Mouse (Mus musculus): ENCODE measurements at regions not wholly inside any gene's neighbourhood (a gene's known extent, or its start where the extent isn't known, plus 50 kb on each side); places are given as distances from the start of the nearest gene placed in this dataset.

- Histone ChIP-seq H3K27me3 (replicated peaks; ENCODE audit: control insufficient read depth, insufficient read depth, low read length) (no peaks in the 10 kb centered on the region), H3K9me3 (ENCODE audit: control insufficient read depth, low read length) (no peaks in the 10 kb centered on the region), H3K4me1 (replicated peaks; ENCODE audit: control insufficient read depth, insufficient read depth, low read length) (no peaks in the 10 kb centered on the region), H3K4me3 (replicated peaks; ENCODE audit: low read length) (no peak overlapping the region), H3K9ac (replicated peaks; ENCODE audit: low read depth, low read length) (no peak overlapping the region), H3K36me3 (ENCODE audit: control insufficient read depth, insufficient read depth) (no peaks in the 10 kb centered on the region), H3K27ac (ENCODE audit: low read length) (no peak overlapping the region), H3K4me2 (ENCODE audit: low read length) (no peak overlapping the region)
- 18% methylated on average over 1 of the region's 1 CpGs for WGBS
- ATAC-seq, result peak; percentile 78
Measured at GRCm38 (mm10) chr13:82780826-82781225, 723.0 kb upstream of the Mef2c start.

All from forebrain, embryonic 16.5 days (tissue).